Mouse (Mus musculus) embryonic facial prominence, embryonic 10.5 days (tissue): ENCODE data around the gene Morc3. TPM values are rescaled to one million over a fixed set of nuclear protein-coding genes. Genes with fewer than 3 reads are reported as not detected.

Source experiments
- DNase-seq: peaks from one replicate; pipeline ENCODE4 v3.0.0-alpha.2; 2017; ENCODE audit warnings: low spot score
- H3K27ac ChIP-seq: fragments of 300-500 bp; sonication (generic); replicated peaks from 2 replicates; pipeline ENCODE4 v1.5.1; 2016; ENCODE audit warnings: mild to moderate bottlenecking
- H3K27me3 ChIP-seq: fragments of 300-500 bp; sonication (generic); replicated peaks from 2 replicates; pipeline ENCODE4 v1.6.1; 2016; ENCODE audit warnings: low read depth, mild to moderate bottlenecking; ENCODE audit not compliant: poor library complexity, severe bottlenecking
- H3K36me3 ChIP-seq: fragments of 300-500 bp; sonication (generic); replicated peaks from 2 replicates; pipeline ENCODE4 v1.6.1; 2016; ENCODE audit warnings: mild to moderate bottlenecking, moderate library complexity
- H3K4me1 ChIP-seq: fragments of 300-500 bp; sonication (generic); 2 replicates; pipeline ENCODE4 v1.6.1; 2016
- H3K4me3 ChIP-seq: fragments of 300-500 bp; sonication (generic); 2 replicates; pipeline ENCODE4 v1.5.1; 2016; ENCODE audit warnings: mild to moderate bottlenecking, moderate library complexity
- H3K9me3 ChIP-seq: fragments of 300-500 bp; sonication (generic); 2 replicates; pipeline ENCODE4 v1.6.1; 2016; ENCODE audit warnings: mild to moderate bottlenecking
- WGBS: fragments of 180-500 bp; shearing (Covaris S2); methylation state at CpG from one replicate; pipeline ENCODE4 v1.1.7; 2016; 5-methylcytosine and 5-hydroxymethylcytosine counted together
- polyA plus RNA-seq: library from polyadenylated mRNA; unstranded; fragments of >200 nt; fragmentation: Nextera tagmentation; extraction: Ambion mirVana; gene quantifications from 2 replicates; pipeline ENCODE4 v1.2.1, GENCODE M21; 2016

The Morc3 gene
- polyA plus RNA-seq, 1 experiment from 2014 or later, result 29.1 TPM

GRCm38 (mm10) chr16:93903027-93903426 is 71.1 kb downstream of the Morc3 start:
- WGBS, result 79% methylated on average over 6 of the region's 6 CpGs
- peaks cover 97% of the 10 kb centered on the region for H3K36me3 ChIP-seq

GRCm38 (mm10) chr16:93906156-93907014 is 74.5 kb downstream of the Morc3 start:
- peak; percentile 72 for DNase-seq
- Histone ChIP-seq H3K27me3 (no peaks in the 10 kb centered on the region), H3K4me3 (no peak overlapping the region), H3K9me3 (no peaks in the 10 kb centered on the region), H3K36me3 (peaks cover 65% of the 10 kb centered on the region), H3K4me1 (no peaks in the 10 kb centered on the region), H3K27ac (no peak overlapping the region)
- WGBS, result 74% methylated on average over 11 of the region's 11 CpGs

More at GRCm38 (mm10) chr16:93903027-93903426, 71.1 kb downstream of the Morc3 start:
- H3K4me3 ChIP-seq, result no peak overlapping the region
- H3K27me3 ChIP-seq, result no peaks in the 10 kb centered on the region
- DNase-seq, result peak; percentile 28
- H3K27ac ChIP-seq, result no peak overlapping the region
- no peaks in the 10 kb centered on the region for H3K4me1 ChIP-seq
- H3K9me3 ChIP-seq, result no peaks in the 10 kb centered on the region

- H3K27me3 ChIP-seq, result no peaks in the 10 kb centered on the region
- peaks cover 51% of the 10 kb centered on the region for H3K36me3 ChIP-seq
- H3K4me1 ChIP-seq, result peaks cover 5% of the 10 kb centered on the region; the same call in 1 of the 2 replicates
- H3K9me3 ChIP-seq, result no peaks in the 10 kb centered on the region
- 80% methylated on average over 5 of the region's 5 CpGs for WGBS
- H3K27ac ChIP-seq, result no peak overlapping the region
- DNase-seq, result no peak
- H3K4me3 ChIP-seq, result no peak overlapping the region
These were observed 75.8 kb downstream of the Morc3 start for GRCm38 (mm10) chr16:93907761-93908160.

- H3K27me3 ChIP-seq, result no peaks in the 10 kb centered on the region
- no peak for DNase-seq
- peaks cover 47% of the 10 kb centered on the region for H3K36me3 ChIP-seq
- H3K27ac ChIP-seq, result no peak overlapping the region
- WGBS, result 92% methylated on average over 8 of the region's 8 CpGs
- H3K9me3 ChIP-seq, result no peaks in the 10 kb centered on the region
- H3K4me3 ChIP-seq, result no peak overlapping the region
- H3K4me1 ChIP-seq, result peaks cover 5% of the 10 kb centered on the region; the same call in 1 of the 2 replicates
These were observed 76.3 kb downstream of the Morc3 start for GRCm38 (mm10) chr16:93908196-93908595.

GRCm38 (mm10) chr16:93909936-93910335 is 78.0 kb downstream of the Morc3 start:
- no peak for DNase-seq
- H3K4me1 ChIP-seq, result peaks cover 7% of the 10 kb centered on the region; the same call in 1 of the 2 replicates
- WGBS, result 95% methylated on average over 3 of the region's 3 CpGs
- peaks cover 29% of the 10 kb centered on the region for H3K36me3 ChIP-seq
- H3K27me3 ChIP-seq, result no peaks in the 10 kb centered on the region
- no peak overlapping the region for H3K4me3 ChIP-seq
- no peak overlapping the region for H3K27ac ChIP-seq
- H3K9me3 ChIP-seq, result no peaks in the 10 kb centered on the region

GRCm38 (mm10) chr16:93910735-93911665 is 79.1 kb downstream of the Morc3 start:
- no peak overlapping the region for H3K4me3 ChIP-seq
- WGBS, result 71% methylated on average over 28 of the region's 28 CpGs
- H3K9me3 ChIP-seq, result no peaks in the 10 kb centered on the region
- H3K36me3 ChIP-seq, result peaks cover 19% of the 10 kb centered on the region
- H3K27ac ChIP-seq, result no peak overlapping the region
- peaks cover 7% of the 10 kb centered on the region; the same call in 1 of the 2 replicates for H3K4me1 ChIP-seq
- DNase-seq, result no peak
- no peaks in the 10 kb centered on the region for H3K27me3 ChIP-seq

- Histone ChIP-seq H3K27ac (no peak overlapping the region), H3K9me3 (no peaks in the 10 kb centered on the region), H3K27me3 (no peaks in the 10 kb centered on the region), H3K36me3 (peaks cover 8% of the 10 kb centered on the region), H3K4me1 (peaks cover 7% of the 10 kb centered on the region; the same call in 1 of the 2 replicates), H3K4me3 (no peak overlapping the region)
- DNase-seq, result no peak
- WGBS, result 70% methylated on average over 5 of the region's 5 CpGs
These were observed 80.2 kb downstream of the Morc3 start for GRCm38 (mm10) chr16:93912158-93912557.

- Histone ChIP-seq H3K9me3 (no peaks in the 10 kb centered on the region), H3K27me3 (no peaks in the 10 kb centered on the region), H3K4me3 (no peak overlapping the region), H3K27ac (no peak overlapping the region), H3K36me3 (peaks cover 1% of the 10 kb centered on the region; the same call in 1 of the 2 replicates), H3K4me1 (peaks cover 10% of the 10 kb centered on the region; the same call in 1 of the 2 replicates)
- no peak for DNase-seq
- WGBS, result 67% methylated on average over 3 of the region's 3 CpGs
These were observed 80.9 kb downstream of the Morc3 start for GRCm38 (mm10) chr16:93912808-93913207.

- no peak for DNase-seq
- peaks cover under 1% of the 10 kb centered on the region; the same call in 1 of the 2 replicates for H3K27me3 ChIP-seq
- no peak overlapping the region for H3K27ac ChIP-seq
- H3K4me3 ChIP-seq, result no peak overlapping the region
- peaks cover 20% of the 10 kb centered on the region; the same call in 1 of the 2 replicates for H3K4me1 ChIP-seq
- H3K9me3 ChIP-seq, result no peaks in the 10 kb centered on the region
- 77% methylated on average over 10 of the region's 10 CpGs for WGBS
- H3K36me3 ChIP-seq, result no peaks in the 10 kb centered on the region
These were observed 82.1 kb downstream of the Morc3 start for GRCm38 (mm10) chr16:93913881-93914576.

- Histone ChIP-seq H3K27me3 (peaks cover 13% of the 10 kb centered on the region), H3K36me3 (no peaks in the 10 kb centered on the region), H3K4me1 (peaks cover 24% of the 10 kb centered on the region; the same call in 1 of the 2 replicates), H3K27ac (no peak overlapping the region), H3K9me3 (no peaks in the 10 kb centered on the region), H3K4me3 (no peak overlapping the region)
- DNase-seq, result peak; percentile 53
- WGBS, result 33% methylated on average over 10 of the region's 10 CpGs
These were observed 83.5 kb downstream of the Morc3 start for GRCm38 (mm10) chr16:93915338-93915849.

GRCm38 (mm10) chr16:93917712-93918678 is 86.1 kb downstream of the Morc3 start:
- peaks cover 13% of the 10 kb centered on the region for H3K27me3 ChIP-seq
- H3K4me1 ChIP-seq, result peaks cover 26% of the 10 kb centered on the region; the same call in 1 of the 2 replicates
- 39% methylated on average over 22 of the region's 22 CpGs for WGBS
- H3K4me3 ChIP-seq, result peak overlapping the region; percentile 38
- H3K9me3 ChIP-seq, result no peaks in the 10 kb centered on the region
- no peaks in the 10 kb centered on the region for H3K36me3 ChIP-seq
- peak; percentile 87 for DNase-seq
- peak overlapping the region; percentile 57 for H3K27ac ChIP-seq
